Mouse (Mus musculus): Measurements from ENCODE around the gene Mndal.
"Not testable (repeated sequence)": the region's sequence is repeated elsewhere in the genome, so short reads cannot be mapped to it uniquely, and the experiment has no call there.

The Mndal gene

DNA sequence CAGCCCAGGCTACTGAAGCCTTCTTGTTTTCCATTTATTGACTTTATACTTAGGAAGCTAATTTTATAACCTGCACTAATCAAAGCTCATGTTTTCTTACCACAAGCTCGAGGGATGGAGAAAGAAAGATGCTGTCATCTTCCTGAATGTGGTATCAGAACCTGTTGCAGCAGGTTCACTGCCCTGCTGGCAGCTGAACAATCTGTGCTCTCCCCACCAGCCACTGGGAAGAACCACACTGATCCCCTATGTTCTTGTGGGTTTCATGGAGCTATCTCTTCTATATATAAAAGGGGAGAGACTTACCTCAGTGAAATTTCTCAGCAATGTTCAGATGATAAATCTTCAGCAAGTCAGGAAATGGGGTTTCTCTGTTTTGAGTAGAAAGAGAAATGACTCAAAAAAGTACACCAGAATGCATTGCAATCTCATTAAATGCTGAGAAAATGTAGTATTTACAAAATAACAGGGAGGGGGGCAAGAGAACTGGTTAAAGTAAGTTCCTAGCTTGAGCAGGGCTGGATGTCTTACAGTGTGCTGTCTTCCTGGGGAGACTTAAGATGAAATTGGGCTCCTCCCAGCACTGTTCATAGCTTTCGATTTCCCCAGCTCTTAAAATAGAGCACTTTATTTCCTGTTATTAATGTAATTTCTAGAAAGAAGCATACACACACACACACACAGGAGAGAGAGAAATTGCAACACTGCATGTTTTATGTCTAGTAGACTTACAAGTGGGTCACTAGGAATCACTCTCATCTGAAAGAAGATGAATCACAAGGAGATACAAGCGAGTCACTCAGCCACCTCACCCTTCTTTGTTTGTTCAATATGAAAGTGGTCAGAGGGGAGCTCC lies at the start of gene Mndal, which contains the start of gene Ifi203:
Gene Mndal (minus strand): TSS at position 568 of the 856 bp plus-strand sequence.
Gene Ifi203 (minus strand): TSS at position 749 of the 856 bp plus-strand sequence.
- TF ChIP-seq GATA4 (IDR thresholded peaks at IDR 0.05; ENCODE audit: insufficient replicate concordance, low read length): not testable (repeated sequence)

DNA sequence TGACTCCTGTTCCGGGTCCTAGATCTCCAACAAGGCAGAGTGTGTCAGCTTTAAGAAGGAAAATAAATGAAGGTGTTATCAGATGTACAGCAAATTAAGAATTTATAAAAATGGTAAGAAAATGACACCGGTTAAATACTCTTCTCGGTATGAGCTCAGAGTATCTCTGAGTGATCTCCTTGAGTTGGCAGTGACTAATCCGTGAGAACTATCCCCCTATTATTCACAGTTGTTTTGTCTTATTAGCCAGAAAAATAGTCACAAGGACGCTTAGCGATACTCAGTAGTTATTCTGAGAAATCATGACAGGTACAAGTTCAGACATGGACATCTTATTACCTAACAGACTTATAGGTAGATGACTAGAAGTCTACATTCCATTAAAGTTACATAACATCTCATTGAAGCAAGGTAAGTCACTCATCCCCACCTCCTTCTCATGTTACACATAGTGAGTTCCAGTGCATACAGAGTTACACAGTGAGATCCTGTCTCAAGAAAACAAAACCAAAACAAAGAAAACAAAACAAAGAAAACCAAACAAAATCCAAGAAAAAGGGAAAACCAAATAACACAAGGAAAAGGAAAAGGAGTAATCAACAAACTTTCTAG lies 40.5 kb upstream of the Mndal start, which contains the start of gene Ifi202b:
Gene Ifi202b (minus strand): TSS at position 51 of the 612 bp plus-strand sequence.
- not testable (repeated sequence) for TF ChIP-seq GATA4 (IDR thresholded peaks at IDR 0.05; ENCODE audit: insufficient replicate concordance, low read length)

DNA sequence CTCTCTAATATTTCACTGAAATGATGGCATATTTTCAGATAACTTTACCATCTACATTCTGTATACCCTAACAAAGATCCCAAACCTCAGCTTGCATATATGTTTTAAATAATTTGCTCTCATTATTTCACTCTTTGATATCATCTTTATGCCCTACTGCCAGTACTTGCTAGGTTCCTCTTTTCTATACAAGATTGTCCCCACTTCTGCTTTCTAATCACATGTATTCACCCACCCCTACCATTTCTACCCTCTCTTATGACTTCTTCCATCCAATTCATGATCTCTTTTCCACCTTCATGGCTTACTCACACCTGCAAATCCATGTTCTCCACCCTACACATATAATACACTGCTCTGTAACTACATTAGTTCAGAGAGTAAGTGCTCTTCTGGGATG lies 35.3 kb upstream of the Mndal start:
- TF ChIP-seq GATA4 (IDR thresholded peaks at IDR 0.05; ENCODE audit: insufficient replicate concordance, low read length): no peak

DNA sequence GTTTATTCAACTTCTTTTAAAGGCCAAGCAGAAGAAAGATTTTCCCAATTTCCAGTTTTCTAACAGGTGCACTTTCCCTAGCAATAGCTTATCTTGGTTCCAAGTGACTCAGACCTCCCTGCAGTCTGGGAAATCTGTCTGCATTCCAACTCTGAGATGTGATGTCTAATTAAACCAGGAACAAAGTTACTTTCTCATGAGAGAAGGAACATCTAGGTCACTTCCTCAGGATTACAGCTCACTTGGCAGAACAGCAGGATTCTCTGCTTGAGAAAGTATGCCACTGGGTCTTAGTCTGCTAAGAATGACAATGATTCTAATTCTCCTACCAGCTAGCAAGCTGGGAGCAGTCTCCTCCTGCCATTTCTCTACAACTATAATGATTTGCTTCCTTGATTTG lies 30.8 kb upstream of the Mndal start:
- no peak for TF ChIP-seq GATA4 (IDR thresholded peaks at IDR 0.05; ENCODE audit: insufficient replicate concordance, low read length)

DNA sequence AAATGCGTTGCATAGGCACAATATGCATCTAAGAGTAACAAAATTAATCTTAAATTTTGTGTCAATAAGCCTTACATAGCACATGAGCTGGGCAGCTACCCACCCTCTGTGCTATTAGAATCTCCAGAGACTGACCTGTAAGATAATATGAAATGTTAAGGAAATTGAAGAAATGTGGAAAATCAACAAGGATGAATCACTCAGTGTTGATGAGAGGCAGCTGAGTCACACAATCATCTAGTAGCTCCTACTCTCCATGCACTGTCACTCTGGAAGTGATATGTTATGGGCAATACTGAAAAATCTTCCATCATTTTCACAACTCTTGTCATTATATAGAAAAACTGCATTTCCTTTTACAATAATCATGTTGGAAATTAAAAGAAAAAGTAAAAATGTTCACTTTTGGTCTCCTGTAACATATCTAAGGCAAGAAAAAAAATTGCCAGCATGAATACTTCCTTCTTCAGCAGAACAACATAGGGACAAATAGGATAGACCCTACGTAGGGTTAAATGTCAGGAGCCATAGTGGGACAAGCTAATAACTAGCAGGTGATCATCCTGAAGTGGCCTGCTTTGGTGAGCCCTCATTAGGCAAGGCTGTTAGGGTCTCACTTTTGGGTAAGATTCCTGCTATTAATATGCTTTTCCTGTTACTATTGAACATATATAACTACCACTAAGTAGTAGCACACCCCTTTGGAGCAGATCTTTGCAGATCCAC lies 12.9 kb upstream of the Mndal start:
- TF ChIP-seq GATA4 (IDR thresholded peaks at IDR 0.05; ENCODE audit: insufficient replicate concordance, low read length): no peak

DNA sequence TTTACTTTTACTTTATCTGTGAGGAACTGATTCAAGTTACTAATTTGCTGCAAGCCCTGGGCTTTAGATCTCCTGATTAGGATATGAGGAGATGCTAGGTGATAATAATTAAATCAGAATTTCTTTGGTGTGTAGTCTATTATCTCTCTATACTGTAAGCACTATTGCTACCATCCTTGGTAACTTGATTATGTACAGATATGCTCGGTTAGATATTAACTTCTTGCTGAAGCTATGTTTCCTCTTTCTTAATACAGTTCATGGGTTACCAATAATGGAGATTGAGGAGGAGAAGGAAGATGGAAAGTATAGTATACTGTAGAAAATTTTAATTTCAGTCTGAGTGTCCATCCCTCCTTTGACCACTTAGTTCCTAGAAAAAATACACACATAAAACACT lies 11.3 kb upstream of the Mndal start:
- no peak for TF ChIP-seq GATA4 (IDR thresholded peaks at IDR 0.05; ENCODE audit: insufficient replicate concordance, low read length)

DNA sequence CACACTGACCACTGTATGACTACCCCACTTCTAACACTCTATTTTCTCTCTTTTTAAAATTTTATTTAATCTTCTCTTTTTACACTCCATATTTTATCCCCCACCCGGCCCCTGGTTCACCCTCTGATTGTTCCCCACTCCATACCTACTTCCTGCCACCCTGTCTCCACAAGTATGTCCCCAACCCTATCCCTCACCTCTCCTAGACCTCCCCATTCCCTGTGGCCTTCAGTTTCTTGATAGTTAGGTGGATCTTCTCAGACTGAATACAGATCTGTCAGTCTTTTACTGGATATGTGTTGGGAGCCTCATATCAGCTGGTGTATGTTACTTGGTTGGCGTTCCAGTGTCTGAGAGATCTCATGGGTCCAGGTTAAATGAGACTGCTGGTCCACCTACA lies 27.7 kb downstream of the Mndal start:
- TF ChIP-seq GATA4 (IDR thresholded peaks at IDR 0.05; ENCODE audit: insufficient replicate concordance, low read length): no peak

DNA sequence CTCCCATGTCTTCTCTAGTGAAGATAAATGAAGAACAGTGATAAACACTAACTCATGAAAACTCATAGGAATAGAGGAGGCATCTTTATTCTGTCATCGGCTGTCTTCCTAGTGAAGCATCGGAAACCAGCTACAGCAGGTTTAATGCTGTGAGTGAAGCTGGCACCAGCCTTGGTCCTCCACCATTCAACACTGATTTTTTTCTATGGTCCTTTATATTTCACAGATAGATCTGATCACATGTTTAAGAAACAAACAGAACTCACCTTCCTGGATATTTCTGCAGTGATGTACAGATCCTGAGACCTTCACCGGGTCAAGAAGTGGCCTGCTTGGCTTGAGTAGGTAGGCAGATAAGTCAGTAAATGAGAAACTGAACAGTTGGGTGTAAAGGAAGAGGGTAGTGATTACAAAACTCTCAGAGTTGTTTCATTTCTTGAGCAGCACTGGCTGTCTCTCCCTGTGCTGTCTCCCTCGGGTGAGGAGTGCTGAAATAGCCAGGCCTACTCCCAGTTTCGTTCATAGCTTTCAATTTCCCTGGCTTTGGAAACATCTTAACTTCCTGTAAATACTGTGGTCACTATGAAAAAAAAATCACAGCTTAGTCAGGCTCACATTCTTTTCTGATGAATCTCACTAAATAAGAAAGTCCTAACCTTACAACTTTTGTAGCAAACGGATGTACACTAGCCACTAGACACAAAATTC lies 29.6 kb downstream of the Mndal start, which contains the start of gene Ifi211:
Gene Ifi211 (minus strand): TSS at position 499 of the 708 bp plus-strand sequence.
- TF ChIP-seq GATA4 (IDR thresholded peaks at IDR 0.05; ENCODE audit: insufficient replicate concordance, low read length): not testable (repeated sequence)

DNA sequence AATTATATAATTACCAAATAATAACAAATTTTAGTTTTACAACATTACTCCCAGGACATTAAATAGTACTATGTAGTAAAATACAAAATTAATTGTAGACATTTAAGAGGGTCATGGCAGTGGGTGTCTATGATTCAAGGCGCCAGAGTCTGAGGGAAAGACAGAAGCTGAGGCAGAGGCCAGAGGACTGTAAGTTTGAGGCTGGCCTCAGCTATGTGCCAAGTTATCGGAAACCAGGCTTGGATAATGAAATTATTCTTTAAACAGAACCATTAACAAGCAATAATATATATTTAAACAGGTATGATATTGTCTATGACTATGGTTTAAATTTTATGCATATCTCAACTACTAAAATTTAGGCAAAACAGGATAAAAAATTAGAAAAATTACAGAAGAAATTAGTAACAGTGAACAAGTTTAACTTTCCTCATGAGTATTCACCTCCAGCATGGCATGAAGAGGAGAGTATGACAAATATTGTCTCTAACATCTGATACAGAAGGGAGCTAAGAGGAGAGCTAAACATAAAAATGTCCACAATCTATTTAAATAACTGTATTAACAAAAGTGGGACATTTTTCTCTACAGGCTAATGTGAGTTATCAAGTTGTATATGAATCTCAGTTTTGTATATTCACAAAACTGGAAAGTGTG lies 30.4 kb downstream of the Mndal start:
- no peak for TF ChIP-seq GATA4 (IDR thresholded peaks at IDR 0.05; ENCODE audit: insufficient replicate concordance, low read length)

DNA sequence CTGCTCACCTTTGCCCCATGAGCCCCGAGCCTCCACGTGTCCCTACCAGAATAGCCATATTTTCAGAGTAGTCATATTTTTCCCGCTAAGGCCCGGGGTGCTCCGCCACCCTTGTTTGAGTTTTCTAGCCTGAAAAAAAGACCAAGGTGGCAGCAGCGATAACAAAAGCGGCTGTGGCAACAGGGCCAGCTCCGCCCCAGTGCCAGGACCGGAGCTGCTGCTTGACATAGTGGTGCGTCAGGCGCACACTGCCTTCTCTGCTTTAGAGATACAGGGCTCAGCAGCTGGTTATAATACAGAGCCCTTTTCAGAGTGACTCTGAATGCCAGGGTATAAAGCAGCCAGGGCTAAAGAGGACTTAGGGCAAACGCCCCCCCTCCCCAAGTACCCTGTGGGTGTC lies 75.8 kb downstream of the Mndal start:
- no peak for TF ChIP-seq GATA4 (IDR thresholded peaks at IDR 0.05; ENCODE audit: insufficient replicate concordance, low read length)

DNA sequence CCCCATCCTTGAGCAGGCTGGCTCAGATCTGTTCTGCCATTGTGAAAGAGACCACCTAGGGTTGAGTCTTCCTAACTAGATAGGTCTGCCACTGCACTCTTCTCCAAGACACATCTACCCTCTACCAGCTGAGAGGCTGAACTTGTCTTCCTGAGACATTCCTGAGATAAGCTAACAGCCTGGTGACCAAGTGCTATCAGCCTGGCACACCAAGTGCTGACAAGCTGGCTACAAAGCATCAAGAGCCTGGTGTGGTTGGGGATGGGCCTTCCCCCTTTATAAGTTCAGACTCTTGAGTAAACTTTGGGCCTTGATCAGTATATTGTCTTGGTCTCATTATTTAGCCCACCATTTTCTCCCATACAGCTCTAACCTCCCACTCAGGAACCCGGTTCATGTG lies 97.5 kb downstream of the Mndal start:
- no peak for TF ChIP-seq GATA4 (IDR thresholded peaks at IDR 0.05; ENCODE audit: insufficient replicate concordance, low read length)
